Mouse (Mus musculus): ENCODE measurements around the gene Hoxa13. TPM values are rescaled to one million over a fixed set of nuclear protein-coding genes. Genes with fewer than 3 reads are reported as not detected.
A peak's percentile ranks its signal among the peaks of the same experiment; 100 is the strongest.

Hoxa13 gene
- polyA plus RNA-seq, 1 experiment from 2014 or later, result 12.4 TPM

DNA sequence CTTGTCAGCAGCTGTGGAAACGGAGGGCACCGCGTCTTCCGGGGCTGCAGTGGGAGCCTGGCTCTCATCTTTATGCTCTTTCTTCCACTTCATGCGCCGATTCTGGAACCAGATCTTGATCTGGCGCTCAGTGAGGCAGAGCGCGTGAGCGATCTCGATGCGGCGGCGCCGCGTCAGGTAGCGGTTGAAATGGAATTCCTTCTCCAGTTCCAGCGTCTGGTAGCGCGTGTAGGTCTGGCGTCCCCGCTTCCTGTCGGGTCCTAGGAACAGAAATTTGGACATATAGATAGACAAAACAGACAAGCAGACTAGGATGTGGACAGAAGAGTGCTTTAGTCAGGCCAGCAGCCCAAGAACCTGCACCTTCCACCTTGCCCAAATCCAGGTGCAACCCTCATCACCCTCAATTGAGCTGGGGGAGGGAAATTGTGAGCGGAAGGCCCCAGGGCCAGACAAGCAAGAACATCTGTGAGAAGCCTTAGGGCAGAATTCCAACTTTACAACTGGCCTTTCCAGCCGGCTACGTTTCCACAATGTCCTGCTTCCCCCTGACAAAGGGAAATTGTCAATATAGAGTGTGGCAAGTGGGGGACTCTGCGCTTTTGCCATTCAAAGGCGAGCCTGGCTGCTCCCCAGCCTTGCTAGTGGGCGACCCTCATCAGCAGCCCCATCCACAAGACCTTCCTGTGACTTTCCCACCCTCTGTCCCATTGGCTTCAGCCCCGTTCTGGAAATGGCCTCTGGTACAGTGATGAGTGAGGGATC, 44.7 kb downstream of the Hoxa13 start:
- TF ChIP-seq CTCF (IDR thresholded peaks at IDR 0.05), result no peak
- DNase-seq (ENCODE audit: low read depth, low spot score) (no peak), ATAC-seq (no peak)
- in situ Hi-C loops (cut with MboI; ENCODE audit: low pct_unique_long_range_greater_than_20kb), result loop anchor here (5.0 to 25.0 kb wide), 2 partner anchors 504 to 629 kb away; no protein-coding TSS in a partner anchor
- CTCF ChIA-PET, result interaction anchor here (0.7 to 2.8 kb wide), 4 partner anchors 16 to 24 kb away, joined by 3 to 11 read pairs (median 4); partner anchors contain the start of genes Hoxa10 and Hoxa9
- POLR2A ChIA-PET, result interaction anchor here (1.5 to 37.4 kb wide), 4 partner anchors 7 to 38 kb away, joined by 4 to 778 read pairs (median 266); partner anchors contain the start of genes 5730596B20Rik, Hoxa10, Hoxa11 and Hoxa7
- H3K27me3 ChIP-seq, result no peaks in the 10 kb centered on the region

DNA sequence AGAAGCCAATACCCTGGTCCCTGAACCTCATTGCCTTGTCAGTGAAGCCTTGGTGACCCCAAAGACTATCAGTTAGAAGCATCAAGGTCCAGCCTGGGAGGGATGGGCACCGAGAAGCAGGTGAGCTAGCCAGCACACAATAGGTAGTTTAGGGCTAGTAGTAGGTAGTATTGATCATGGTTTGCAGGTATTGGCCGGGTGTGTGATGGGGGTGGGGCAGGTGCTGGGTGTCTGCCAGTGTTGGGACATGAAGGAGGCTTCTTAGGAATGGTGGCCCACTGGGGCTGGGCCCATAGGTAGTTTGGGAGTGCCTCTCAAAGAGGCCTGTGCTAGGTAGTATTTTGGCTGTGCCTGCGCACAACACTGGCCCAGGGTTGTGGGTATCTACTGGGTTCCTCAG, 45.6 kb downstream of the Hoxa13 start:
- CTCF ChIA-PET, result interaction anchor here (0.7 to 2.9 kb wide), 6 partner anchors 8 to 31 kb away, joined by 3 to 21 read pairs (median 4); partner anchors contain the start of genes Hoxa10, Hoxa7 and Hoxa9
- ATAC-seq (no peak), DNase-seq (ENCODE audit: low read depth, low spot score) (no peak)
- H3K27me3 ChIP-seq, result no peaks in the 10 kb centered on the region
- POLR2A ChIA-PET, result interaction anchor here (11.3 to 37.4 kb wide), 3 partner anchors 8 to 37 kb away, joined by 153 to 778 read pairs (median 378); partner anchors contain the start of genes 5730596B20Rik, Hoxa10, Hoxa11 and Hoxa7
- in situ Hi-C loops (cut with MboI; ENCODE audit: low pct_unique_long_range_greater_than_20kb), result loop anchor here (5.0 to 25.0 kb wide), 2 partner anchors 503 to 628 kb away; no protein-coding TSS in a partner anchor
- TF ChIP-seq CTCF (IDR thresholded peaks at IDR 0.05), result no peak

DNA sequence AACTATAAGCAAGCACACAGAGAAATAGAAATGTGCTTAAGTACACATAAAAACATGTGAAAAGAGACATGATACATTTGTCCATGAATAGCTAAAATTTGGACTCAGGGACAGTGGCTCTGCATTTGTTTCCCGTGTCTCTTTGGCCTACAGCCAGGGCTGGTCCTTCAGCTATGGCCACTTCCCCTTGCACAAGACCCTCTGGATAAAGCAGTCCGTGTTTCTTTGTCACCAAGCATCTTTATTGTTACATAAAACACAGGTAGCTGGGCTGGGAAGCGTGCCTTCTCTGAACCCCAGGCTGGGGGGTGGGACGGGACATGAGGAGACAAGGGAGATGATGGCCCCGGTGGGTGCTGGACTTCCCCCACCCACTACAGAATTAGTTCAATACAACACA, 46.4 kb downstream of the Hoxa13 start:
- DNase-seq (ENCODE audit: low read depth, low spot score) (no peak), ATAC-seq (no peak)
- TF ChIP-seq CTCF (IDR thresholded peaks at IDR 0.05), result no peak
- in situ Hi-C loops (cut with MboI; ENCODE audit: low pct_unique_long_range_greater_than_20kb), result loop anchor here (25.0 kb wide), 1 partner anchor 502 kb away; no protein-coding TSS in a partner anchor
- POLR2A ChIA-PET, result interaction anchor here (11.3 to 37.4 kb wide), 3 partner anchors 9 to 37 kb away, joined by 153 to 778 read pairs (median 378); partner anchors contain the start of genes 5730596B20Rik, Hoxa10, Hoxa11 and Hoxa7
- H3K27me3 ChIP-seq, result no peaks in the 10 kb centered on the region
- CTCF ChIA-PET, result interaction anchor here (1.2 to 2.9 kb wide), 7 partner anchors 9 to 43 kb away, joined by 4 to 21 read pairs (median 5); partner anchors contain the start of genes Hoxa10, Hoxa7 and Hoxa9

DNA sequence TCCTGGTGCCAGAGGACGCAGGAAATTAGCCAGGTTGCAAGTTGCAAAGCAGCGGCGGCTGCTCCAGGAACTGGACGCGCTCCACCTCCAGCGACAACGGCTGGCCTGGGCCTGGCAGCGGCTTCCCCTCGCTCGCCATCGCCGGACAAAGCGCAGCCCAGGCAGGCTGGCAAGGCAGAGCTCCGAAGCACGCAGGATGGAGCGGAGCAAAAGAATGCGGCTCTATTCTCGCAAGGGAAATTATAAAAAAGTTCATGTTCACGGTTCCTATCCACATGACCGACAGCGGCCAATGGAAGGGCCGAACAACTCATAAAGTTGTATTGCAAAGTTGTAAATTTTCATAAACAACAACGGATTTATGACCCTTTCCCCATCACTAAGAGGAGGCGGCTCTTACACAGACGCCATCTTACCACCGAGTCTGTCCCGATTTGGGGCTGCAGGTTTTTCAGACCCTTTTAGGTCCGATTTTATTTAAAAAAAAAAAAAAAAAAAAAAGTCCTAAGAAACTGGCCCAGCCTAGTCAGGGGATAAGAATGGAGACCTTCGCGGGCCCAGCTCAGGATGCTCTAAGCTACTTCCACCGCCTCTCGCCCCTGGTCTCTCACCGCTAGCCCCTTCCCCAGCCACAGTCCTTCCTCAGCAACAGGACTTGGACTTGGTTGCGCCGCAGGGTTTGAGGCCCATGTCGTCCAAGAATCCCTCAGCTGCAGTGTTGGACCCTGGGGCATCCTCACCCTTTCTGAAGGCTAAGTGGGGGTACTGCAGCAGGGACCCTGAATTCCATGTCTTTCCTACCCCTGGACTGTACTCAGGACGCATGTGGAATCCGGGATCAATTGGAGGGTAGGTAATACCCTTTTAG, 47.3 kb downstream of the Hoxa13 start, which contains the start of the genes Hoxa3 and Gm28308:
Gene Hoxa3 (minus strand): TSS at position 218 of the 868 bp plus-strand sequence.
Gene Gm28308 (minus strand): TSS at position 221 of the 868 bp plus-strand sequence.
- DNase-seq (ENCODE audit: low read depth, low spot score) (no peak), ATAC-seq (peak; percentile 35)
- ChIA-PET CTCF (interaction anchor here (0.8 to 2.9 kb wide), 8 partner anchors 10 to 211 kb away, joined by 3 to 21 read pairs (median 4); partner anchors contain the start of genes Hoxa10 and Hoxa7), POLR2A (interaction anchor here (0.7 to 37.4 kb wide), 5 partner anchors 9 to 744 kb away, joined by 3 to 778 read pairs (median 153); partner anchors contain the start of genes 5730596B20Rik, Hoxa10, Hoxa11 and Hoxa7)
- in situ Hi-C loops (cut with MboI; ENCODE audit: low pct_unique_long_range_greater_than_20kb), result loop anchor here (25.0 kb wide), 1 partner anchor 501 kb away; no protein-coding TSS in a partner anchor
- H3K27me3 ChIP-seq, result no peaks in the 10 kb centered on the region
- TF ChIP-seq CTCF (IDR thresholded peaks at IDR 0.05), result no peak

- no peak for TF ChIP-seq CTCF (IDR thresholded peaks at IDR 0.05)
- in situ Hi-C loops (cut with MboI; ENCODE audit: low pct_unique_long_range_greater_than_20kb), result loop anchor here (25.0 kb wide), 1 partner anchor 500 kb away; no protein-coding TSS in a partner anchor
- H3K27me3 ChIP-seq, result no peaks in the 10 kb centered on the region
- ChIA-PET CTCF (interaction anchor here (0.8 to 3.4 kb wide), 4 partner anchors 8 to 210 kb away, joined by 3 to 21 read pairs (median 12); partner anchors contain the start of gene Hoxa7), POLR2A (interaction anchor here (1.4 to 37.4 kb wide), 5 partner anchors 11 to 54 kb away, joined by 4 to 778 read pairs (median 153); partner anchors contain the start of genes 5730596B20Rik, Hoxa1, Hoxa10 and Hoxa11)
- DNase-seq (ENCODE audit: low read depth, low spot score) (no peak), ATAC-seq (no peak)
Observed at GRCm38 (mm10) chr6:52212556-52213118, 48.0 kb downstream of the Hoxa13 start.

GRCm38 (mm10) chr6:52211961-52212360, 48.7 kb downstream of the Hoxa13 start:
- in situ Hi-C loops (cut with MboI; ENCODE audit: low pct_unique_long_range_greater_than_20kb), result loop anchor here (25.0 kb wide), 1 partner anchor 500 kb away; no protein-coding TSS in a partner anchor
- ATAC-seq (no peak), DNase-seq (ENCODE audit: low read depth, low spot score) (no peak)
- H3K27me3 ChIP-seq, result no peaks in the 10 kb centered on the region
- CTCF ChIA-PET, result interaction anchor here (1.0 to 3.4 kb wide), 7 partner anchors 9 to 34 kb away, joined by 3 to 21 read pairs (median 6); partner anchors contain the start of genes Hoxa10, Hoxa11, Hoxa7 and Hoxa9
- POLR2A ChIA-PET, result interaction anchor here (1.4 to 37.4 kb wide), 6 partner anchors 11 to 207 kb away, joined by 4 to 778 read pairs (median 80); partner anchors contain the start of genes 5730596B20Rik, Hoxa1, Hoxa10 and Hoxa11
- TF ChIP-seq CTCF (IDR thresholded peaks at IDR 0.05), result no peak

DNA sequence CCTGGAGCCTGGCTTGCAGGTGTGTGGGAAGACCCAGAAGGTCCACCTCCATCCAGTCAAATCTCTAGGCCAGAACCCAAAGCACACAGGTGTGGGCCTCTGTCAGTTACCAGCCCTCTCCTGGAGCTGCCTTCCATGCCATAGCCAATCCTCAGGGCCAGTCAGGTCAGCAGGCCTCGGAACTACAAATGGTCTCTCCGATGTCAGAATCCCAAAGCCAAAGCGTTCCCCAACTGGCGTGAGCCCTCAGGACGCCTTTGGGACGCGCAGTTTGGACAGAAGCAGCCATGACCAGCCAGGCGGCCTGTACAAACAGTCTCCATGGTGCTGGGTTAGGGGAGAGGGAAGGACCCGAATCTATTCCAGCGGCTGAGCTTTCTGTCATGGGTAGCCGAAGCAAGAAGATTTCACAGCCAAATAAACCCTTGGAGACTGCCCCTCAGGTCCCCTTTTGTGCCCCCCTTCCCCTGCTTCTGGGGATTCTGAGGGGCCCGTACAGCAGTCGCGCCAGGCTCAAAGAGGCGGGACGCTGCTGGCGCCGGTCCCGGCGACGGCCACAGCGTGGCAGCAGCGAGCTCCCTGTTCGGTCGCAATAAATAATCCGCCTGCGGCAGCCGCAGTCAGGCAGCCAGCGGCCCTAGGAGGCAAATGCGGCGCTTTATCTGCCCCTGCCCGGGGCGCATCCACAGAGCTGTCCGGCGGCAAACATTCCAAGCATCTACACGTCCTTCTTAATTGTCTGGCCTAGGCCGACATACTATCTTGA, 49.3 kb downstream of the Hoxa13 start:
- ChIA-PET CTCF (interaction anchor here (0.8 to 3.4 kb wide), 13 partner anchors 9 to 209 kb away, joined by 3 to 21 read pairs (median 4); partner anchors contain the start of genes 5730596B20Rik, Hoxa10, Hoxa11 and Hoxa7), POLR2A (interaction anchor here (0.5 to 37.4 kb wide), 7 partner anchors 12 to 275 kb away, joined by 3 to 778 read pairs (median 6); partner anchors contain the start of genes 5730596B20Rik, Hoxa1, Hoxa10 and Hoxa11)
- H3K27me3 ChIP-seq, result no peaks in the 10 kb centered on the region
- ATAC-seq (peak; percentile 19), DNase-seq (ENCODE audit: low read depth, low spot score) (no peak)
- in situ Hi-C loops (cut with MboI; ENCODE audit: low pct_unique_long_range_greater_than_20kb), result loop anchor here (25.0 kb wide), 1 partner anchor 499 kb away; no protein-coding TSS in a partner anchor
- TF ChIP-seq CTCF (IDR thresholded peaks at IDR 0.05), result no peak

GRCm38 (mm10) chr6:52209685-52210046, 51.0 kb downstream of the Hoxa13 start:
- ATAC-seq (no peak), DNase-seq (ENCODE audit: low read depth, low spot score) (no peak)
- in situ Hi-C loops (cut with MboI; ENCODE audit: low pct_unique_long_range_greater_than_20kb), result loop anchor here (5.0 to 25.0 kb wide), 3 partner anchors 202 to 497 kb away; no protein-coding TSS in a partner anchor
- POLR2A ChIA-PET, result interaction anchor here (0.6 to 37.4 kb wide), 5 partner anchors 14 to 274 kb away, joined by 3 to 778 read pairs (median 153); partner anchors contain the start of genes 5730596B20Rik, Hoxa10, Hoxa11 and Hoxa7
- CTCF ChIA-PET, result interaction anchor here (1.2 to 3.4 kb wide), 6 partner anchors 11 to 32 kb away, joined by 3 to 21 read pairs (median 4); partner anchors contain the start of genes 5730596B20Rik, Hoxa10 and Hoxa7
- H3K27me3 ChIP-seq, result no peaks in the 10 kb centered on the region
- no peak for TF ChIP-seq CTCF (IDR thresholded peaks at IDR 0.05)
